Mouse (Mus musculus) limb, embryonic 15.5 days (tissue): Measurements from ENCODE around the gene Trim32. TPM values are rescaled to one million over a fixed set of nuclear protein-coding genes. Genes with fewer than 3 reads are reported as not detected.

Source experiments
- ATAC-seq: fragments of 200-750 bp; cut with Nextera tagmentation; 2 replicates; pipeline ENCODE4 v1.8.0; 2017; ENCODE audit warnings: low read depth, moderate TSS enrichment; ENCODE audit not compliant: insufficient number of reproducible peaks, low FRiP score, low TSS enrichment
- H3K27ac ChIP-seq: fragments of 300-500 bp; sonication (generic); 2 replicates; pipeline ENCODE4 v1.5.1; 2015; ENCODE audit warnings: moderate library complexity, mild to moderate bottlenecking, inconsistent platforms
- H3K27me3 ChIP-seq: fragments of 300-500 bp; sonication (generic); 2 replicates; pipeline ENCODE4 v1.6.1; 2015; ENCODE audit warnings: inconsistent platforms
- H3K36me3 ChIP-seq: fragments of 300-500 bp; sonication (generic); 2 replicates; pipeline ENCODE4 v1.6.1; 2015; ENCODE audit warnings: inconsistent platforms
- H3K4me1 ChIP-seq: fragments of 300-500 bp; sonication (generic); 2 replicates; pipeline ENCODE4 v1.6.1; 2015; ENCODE audit warnings: inconsistent platforms
- H3K4me2 ChIP-seq: fragments of 300-500 bp; sonication (generic); 2 replicates; pipeline ENCODE4 v1.6.1; 2015; ENCODE audit warnings: mild to moderate bottlenecking, inconsistent platforms
- H3K4me3 ChIP-seq: fragments of 300-500 bp; sonication (generic); 2 replicates; pipeline ENCODE4 v1.5.1; 2015; ENCODE audit warnings: mild to moderate bottlenecking, inconsistent platforms
- H3K9ac ChIP-seq: fragments of 300-500 bp; sonication (generic); 2 replicates; pipeline ENCODE4 v1.6.1; 2015; ENCODE audit warnings: inconsistent platforms
- H3K9me3 ChIP-seq: fragments of 300-500 bp; sonication (generic); 2 replicates; pipeline ENCODE4 v1.6.1; 2016; ENCODE audit warnings: inconsistent platforms
- WGBS: fragments of 180-500 bp; shearing (Covaris S2); methylation state at CpG from one replicate; pipeline ENCODE4 v1.1.7; 2015; 5-methylcytosine and 5-hydroxymethylcytosine counted together
- polyA plus RNA-seq: library from polyadenylated mRNA; unstranded; fragments of >200 nt; fragmentation: Nextera tagmentation; extraction: Ambion mirVana; gene quantifications from 2 replicates; pipeline ENCODE4 v1.2.1, GENCODE M21; 2015

The Trim32 gene
- polyA plus RNA-seq, 1 experiment from 2014 or later, result 48.9 TPM

DNA sequence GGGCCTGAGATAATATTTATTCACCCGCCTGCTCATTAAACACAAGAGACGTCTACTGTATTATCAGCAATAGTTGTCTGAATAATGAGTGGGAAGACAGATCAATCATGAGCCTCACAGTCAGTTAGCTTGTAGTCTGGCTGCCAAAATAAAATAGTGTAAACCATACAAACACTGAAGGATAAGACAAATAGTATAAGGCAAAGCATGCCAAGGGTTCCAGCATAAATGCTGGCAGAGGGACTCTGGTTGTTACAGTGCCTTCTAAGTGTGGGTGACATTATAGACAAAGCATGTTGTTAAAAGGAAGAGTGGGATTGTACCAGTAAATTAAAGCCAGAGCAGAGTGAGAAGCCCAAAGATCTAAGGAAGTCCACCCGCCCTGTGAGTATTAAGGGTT lies 15.3 kb downstream of the Trim32 start:
- Histone ChIP-seq H3K4me3 (no peak overlapping the region), H3K27me3 (no peaks in the 10 kb centered on the region), H3K9ac (no peak overlapping the region), H3K4me2 (no peak overlapping the region), H3K36me3 (peaks cover 35% of the 10 kb centered on the region), H3K27ac (no peak overlapping the region), H3K9me3 (no peaks in the 10 kb centered on the region), H3K4me1 (no peaks in the 10 kb centered on the region)
- no peak for ATAC-seq
- 70% methylated on average over 3 of the region's 3 CpGs for WGBS

DNA sequence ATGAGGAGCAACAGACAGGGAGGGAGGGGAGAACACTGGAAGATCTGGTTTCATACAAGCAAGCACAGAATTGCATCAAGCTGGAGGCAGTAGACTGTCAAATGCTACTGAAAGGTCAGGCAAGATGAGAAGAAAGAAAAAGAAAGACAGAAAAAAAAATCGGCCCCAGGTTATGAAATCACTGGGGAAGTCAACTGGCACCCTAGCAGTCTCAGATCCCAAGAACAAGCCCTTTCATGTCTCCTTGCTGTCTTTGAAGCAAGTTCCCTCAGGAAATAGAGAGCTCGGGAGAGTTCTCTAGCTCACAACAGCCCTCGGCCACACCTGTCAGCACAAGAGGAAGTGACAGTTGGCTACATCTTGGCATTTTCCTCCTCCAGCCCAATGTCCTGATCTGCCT lies 33.4 kb downstream of the Trim32 start:
- Histone ChIP-seq H3K4me2 (no peak overlapping the region), H3K9ac (no peak overlapping the region), H3K9me3 (no peaks in the 10 kb centered on the region), H3K4me3 (no peak overlapping the region), H3K36me3 (no peaks in the 10 kb centered on the region), H3K27ac (no peak overlapping the region), H3K27me3 (no peaks in the 10 kb centered on the region), H3K4me1 (no peaks in the 10 kb centered on the region)
- ATAC-seq, result no peak
- 58% methylated on average over 3 of the region's 3 CpGs for WGBS

DNA sequence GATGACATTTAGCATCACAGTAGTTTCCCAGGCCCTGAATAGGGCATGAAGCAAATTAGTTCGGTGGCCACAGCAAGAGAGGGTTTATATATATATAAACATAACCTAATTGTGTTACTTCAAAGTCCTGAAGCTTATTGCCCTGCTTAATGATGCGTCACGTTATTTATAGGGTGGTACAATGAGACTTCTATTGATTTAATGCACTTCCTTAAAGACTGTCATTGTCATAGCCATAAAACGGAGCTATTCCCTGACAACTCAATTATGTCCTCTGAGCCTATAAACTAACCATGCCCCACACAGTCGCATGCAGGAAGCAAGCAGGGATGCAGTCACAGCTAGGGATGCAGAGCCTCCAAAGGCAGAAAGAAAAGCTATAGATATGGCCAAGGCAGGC lies 37.8 kb downstream of the Trim32 start:
- H3K9me3 ChIP-seq, result no peaks in the 10 kb centered on the region
- H3K4me1 ChIP-seq, result no peaks in the 10 kb centered on the region
- no peak overlapping the region for H3K4me2 ChIP-seq
- ATAC-seq, result no peak
- no peak overlapping the region for H3K4me3 ChIP-seq
- 25% methylated on average over 5 of the region's 5 CpGs for WGBS
- H3K27me3 ChIP-seq, result no peaks in the 10 kb centered on the region
- H3K36me3 ChIP-seq, result no peaks in the 10 kb centered on the region
- no peak overlapping the region for H3K27ac ChIP-seq
- no peak overlapping the region for H3K9ac ChIP-seq

DNA sequence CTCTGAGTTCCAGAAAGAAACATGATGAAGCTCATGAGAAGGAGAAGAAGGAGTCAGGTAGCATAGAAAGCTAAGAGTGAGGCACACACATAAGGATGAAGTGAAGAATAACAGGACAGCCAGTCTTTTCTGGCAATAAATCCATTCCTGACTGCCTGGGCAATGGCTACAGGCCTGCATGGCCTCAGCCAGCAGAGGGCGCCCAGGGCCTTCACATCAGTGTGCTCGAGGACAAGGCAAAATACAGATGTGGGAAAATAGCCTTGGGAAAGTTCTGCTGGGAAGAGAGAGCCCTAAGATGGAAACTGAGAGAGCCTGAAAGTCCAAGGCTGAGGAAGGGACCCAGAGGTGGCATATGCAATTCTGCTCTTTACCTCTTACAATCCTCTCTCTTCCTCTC lies 49.9 kb downstream of the Trim32 start:
- Histone ChIP-seq H3K27me3 (no peaks in the 10 kb centered on the region), H3K4me1 (no peaks in the 10 kb centered on the region), H3K27ac (no peak overlapping the region), H3K9me3 (no peaks in the 10 kb centered on the region), H3K36me3 (no peaks in the 10 kb centered on the region), H3K9ac (no peak overlapping the region), H3K4me3 (no peak overlapping the region), H3K4me2 (no peak overlapping the region)
- no peak for ATAC-seq
- WGBS, result 0% methylated on average over 2 of the region's 2 CpGs

DNA sequence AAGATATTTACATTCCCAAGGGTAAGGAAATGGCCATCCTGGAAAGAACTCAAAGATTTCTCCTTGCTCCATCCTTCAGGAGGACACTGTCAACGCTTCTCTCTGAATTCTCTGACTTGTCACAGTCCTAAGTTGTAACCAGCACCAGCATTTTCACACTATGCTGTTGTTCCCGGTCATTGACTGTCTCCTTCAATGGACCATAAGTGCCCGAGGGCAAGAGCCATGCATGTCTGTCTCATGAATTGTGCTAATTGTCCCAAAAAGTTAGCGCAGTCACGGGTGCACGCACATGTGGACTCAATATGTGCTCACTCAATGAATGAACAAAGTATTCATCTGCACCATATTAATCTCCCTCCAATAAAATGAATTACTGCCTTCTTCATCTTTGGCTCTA lies 58.4 kb downstream of the Trim32 start:
- no peaks in the 10 kb centered on the region for H3K27me3 ChIP-seq
- H3K9ac ChIP-seq, result no peak overlapping the region
- H3K9me3 ChIP-seq, result no peaks in the 10 kb centered on the region
- no peak overlapping the region for H3K4me2 ChIP-seq
- H3K27ac ChIP-seq, result no peak overlapping the region
- H3K4me3 ChIP-seq, result no peak overlapping the region
- peaks cover 8% of the 10 kb centered on the region; the same call in 1 of the 2 replicates for H3K4me1 ChIP-seq
- WGBS, result 56% methylated on average over 6 of the region's 6 CpGs
- no peak for ATAC-seq
- no peaks in the 10 kb centered on the region for H3K36me3 ChIP-seq
